Mouse (Mus musculus) kidney, postnatal 0 days (tissue): ENCODE data around the gene Ciao1. TPM values are rescaled to one million over a fixed set of nuclear protein-coding genes. Genes with fewer than 3 reads are reported as not detected.

Experiments used
- ATAC-seq: fragments of 200-750 bp; cut with Nextera tagmentation; replicated peaks from 2 replicates; pipeline ENCODE4 v1.8.0; 2017; ENCODE audit warnings: low read depth, moderate number of reproducible peaks, moderate TSS enrichment, moderate library complexity; ENCODE audit not compliant: low FRiP score
- DNase-seq: peaks from one replicate; pipeline ENCODE4 v3.0.0-alpha.2; 2016; ENCODE audit warnings: low spot score
- H3K27ac ChIP-seq: fragments of 300-500 bp; sonication (generic); 2 replicates; pipeline ENCODE4 v1.5.1; 2014; ENCODE audit warnings: mild to moderate bottlenecking
- H3K27me3 ChIP-seq: fragments of 300-500 bp; sonication (generic); 2 replicates; pipeline ENCODE4 v1.6.1; 2014; ENCODE audit warnings: low read length, mixed read lengths; ENCODE audit not compliant: insufficient read depth
- H3K36me3 ChIP-seq: fragments of 300-500 bp; sonication (generic); 2 replicates; pipeline ENCODE4 v1.6.1; 2014; ENCODE audit warnings: low read length, mixed read lengths; ENCODE audit not compliant: insufficient read depth
- H3K4me1 ChIP-seq: fragments of 300-500 bp; sonication (generic); replicated peaks from 2 replicates; pipeline ENCODE4 v1.6.1; 2014; ENCODE audit warnings: antibody characterized with exemption, low read length, mixed read lengths; ENCODE audit not compliant: insufficient read depth
- H3K4me2 ChIP-seq: fragments of 300-500 bp; sonication (generic); 2 replicates; pipeline ENCODE4 v1.6.1; 2014; ENCODE audit warnings: mild to moderate bottlenecking, low read length, moderate library complexity, mixed read lengths
- H3K4me3 ChIP-seq: fragments of 300-500 bp; sonication (generic); replicated peaks from 2 replicates; pipeline ENCODE4 v1.5.1; 2014; ENCODE audit warnings: low read depth, low read length
- H3K9ac ChIP-seq: fragments of 300-500 bp; sonication (generic); 2 replicates; pipeline ENCODE4 v1.6.1; 2014; ENCODE audit warnings: low read depth, low read length
- H3K9me3 ChIP-seq: fragments of 300-500 bp; sonication (generic); replicated peaks from 2 replicates; pipeline ENCODE4 v1.6.1; 2016; ENCODE audit warnings: low read length, inconsistent platforms, mixed read lengths
- CTCF ChIP-seq: IDR thresholded peaks from 2 replicates; pipeline ENCODE4 v1.5.1; 2016; ENCODE audit warnings: antibody characterized with exemption, low read depth, mild to moderate bottlenecking, moderate library complexity
- WGBS: fragments of 180-500 bp; shearing (Covaris S2); extraction: QIAGEN DNeasy Blood & Tissue Kit; methylation state at CpG from one replicate; pipeline ENCODE4 v1.1.7; 2014; 5-methylcytosine and 5-hydroxymethylcytosine counted together
- polyA plus RNA-seq: library from polyadenylated mRNA; unstranded; fragments of >200 nt; fragmentation: Nextera tagmentation; extraction: Ambion mirVana; gene quantifications from 2 replicates; pipeline ENCODE4 v1.2.1, GENCODE M21; 2015

The Ciao1 gene
- polyA plus RNA-seq = 67.8 and 70.4 TPM in 2 replicates

DNA sequence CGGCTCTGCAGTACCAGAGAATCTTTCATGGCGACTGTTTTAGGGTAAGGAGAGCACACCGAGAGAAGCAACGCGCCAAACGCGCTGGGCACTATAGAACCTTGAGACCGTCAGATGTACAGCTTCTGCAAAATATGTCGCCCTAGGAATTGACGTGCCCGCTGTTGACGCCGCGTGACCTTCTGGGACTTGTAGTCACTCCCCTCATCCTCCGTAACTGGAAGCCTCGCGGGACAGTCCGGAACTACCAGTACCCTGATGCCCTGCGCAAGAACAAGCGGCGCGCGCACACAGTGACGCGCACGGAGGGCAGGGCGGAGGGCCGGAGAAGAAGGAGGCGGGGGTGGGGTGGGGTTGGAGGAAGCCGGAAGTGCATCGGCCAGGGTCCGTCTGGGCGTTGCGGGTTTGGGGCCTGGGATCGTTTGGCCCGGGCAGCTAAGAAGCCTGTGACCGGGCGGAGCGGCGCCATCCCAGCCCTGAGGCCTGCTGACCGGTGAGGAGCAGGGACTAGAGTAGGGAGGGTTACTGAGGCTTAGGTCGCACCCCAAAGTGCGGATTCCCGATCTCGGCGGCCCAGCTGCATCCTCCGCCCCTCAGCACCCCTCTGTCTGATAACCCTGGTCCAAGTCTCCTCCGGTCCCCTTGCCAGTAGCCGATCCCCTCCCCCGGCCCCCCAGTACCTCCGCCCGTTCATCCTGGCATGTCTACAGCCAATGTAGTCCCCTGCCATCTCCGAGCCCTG lies at the start of gene Ciao1, which contains the start of gene Tmem127:
TSS of gene Ciao1 (minus strand) at position 225 of the 742 bp plus-strand sequence.
TSS of gene Tmem127 (plus strand) at position 317 of the 742 bp plus-strand sequence.
- ATAC-seq (peak; percentile 98), DNase-seq (peak; percentile 100)
- peaks cover 18% of the 10 kb centered on the region for H3K36me3 ChIP-seq
- H3K27ac ChIP-seq = peak within 1 kb of the TSS; percentile 86
- TF ChIP-seq CTCF = no peak
- peak within 1 kb of the TSS; percentile 83 for H3K9ac ChIP-seq
- under 1% methylated on average over 53 of the region's 53 CpGs for WGBS
- H3K4me2 ChIP-seq = peak within 1 kb of the TSS; percentile 87
- no peaks in the 10 kb centered on the region for H3K9me3 ChIP-seq
- H3K27me3 ChIP-seq = no peaks in the 10 kb centered on the region
- H3K4me3 ChIP-seq = peak within 1 kb of the TSS; percentile 70
- H3K4me1 ChIP-seq = peaks cover 18% of the 10 kb centered on the region

DNA sequence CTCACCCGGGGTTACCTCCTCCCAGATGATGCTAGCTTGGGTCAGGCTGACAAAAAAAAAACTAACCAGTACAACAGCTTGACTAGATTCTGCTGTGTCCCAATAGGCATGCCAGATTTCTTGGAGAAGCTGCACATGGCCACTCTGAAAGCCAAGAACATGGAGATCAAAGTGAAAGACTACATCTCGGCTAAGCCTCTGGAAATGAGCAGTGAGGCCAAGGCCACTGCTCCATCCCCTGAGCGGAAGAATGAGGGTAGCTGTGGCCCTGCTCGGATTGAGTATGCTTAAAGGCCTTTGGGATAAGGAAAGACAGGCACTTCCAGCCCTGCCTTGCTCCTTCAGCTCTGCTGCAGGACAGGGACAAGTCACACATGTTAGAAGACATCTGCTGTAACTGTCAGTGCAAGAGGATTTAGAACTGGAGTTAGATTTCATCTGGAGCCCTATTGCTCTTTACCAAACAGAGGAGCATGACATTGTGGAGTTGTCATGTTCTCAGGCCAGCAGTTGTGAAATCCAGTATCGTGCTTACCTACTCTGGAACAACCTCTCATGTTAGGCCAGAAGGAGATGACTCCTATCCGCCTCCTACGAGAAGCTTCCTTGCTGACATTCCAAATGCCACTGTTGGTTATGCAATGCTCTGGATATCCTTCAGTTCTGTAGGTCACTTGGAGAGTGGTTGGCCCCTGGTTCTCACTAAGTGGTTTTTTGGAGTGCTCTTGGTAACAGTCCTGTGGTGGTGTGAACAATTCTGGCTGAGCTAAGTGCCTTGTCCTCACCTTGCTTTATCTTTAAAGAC lies 49.6 kb upstream of the Ciao1 start:
- no peaks in the 10 kb centered on the region for H3K9me3 ChIP-seq
- WGBS = 76% methylated on average over 7 of the region's 7 CpGs
- H3K4me3 ChIP-seq = no peak overlapping the region
- H3K4me1 ChIP-seq = no peaks in the 10 kb centered on the region
- H3K4me2 ChIP-seq = no peak overlapping the region
- H3K36me3 ChIP-seq = peaks cover 50% of the 10 kb centered on the region
- ATAC-seq (no peak), DNase-seq (no peak)
- TF ChIP-seq CTCF = no peak
- no peak overlapping the region for H3K27ac ChIP-seq
- H3K9ac ChIP-seq = no peak overlapping the region
- H3K27me3 ChIP-seq = no peaks in the 10 kb centered on the region

DNA sequence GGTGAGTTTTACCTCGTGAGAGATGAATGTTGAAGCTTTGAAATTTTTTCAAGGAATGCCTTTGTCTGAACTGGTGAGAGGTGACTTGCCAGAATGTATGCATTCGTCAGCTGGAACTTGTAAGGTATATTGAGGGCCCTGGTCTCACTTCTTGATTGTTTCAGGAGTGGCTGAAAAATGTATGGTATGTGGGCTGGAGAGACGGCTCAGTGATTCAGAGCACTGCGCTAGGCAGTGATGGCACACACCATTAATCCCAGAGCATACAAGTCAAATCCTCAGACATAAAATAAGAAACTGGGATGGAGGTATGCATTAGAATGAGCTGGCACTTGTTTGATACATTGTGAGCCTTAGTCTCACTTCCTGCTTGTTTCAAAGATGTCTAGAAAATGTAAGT lies 44.6 kb upstream of the Ciao1 start:
- Histone ChIP-seq H3K36me3 (peaks cover 42% of the 10 kb centered on the region), H3K4me2 (no peak overlapping the region), H3K9me3 (no peaks in the 10 kb centered on the region), H3K4me3 (no peak overlapping the region), H3K27ac (peak overlapping the region; percentile 55; the same call in 1 of the 2 replicates), H3K4me1 (no peaks in the 10 kb centered on the region), H3K27me3 (no peaks in the 10 kb centered on the region), H3K9ac (no peak overlapping the region)
- no peak for TF ChIP-seq CTCF
- DNase-seq = peak; percentile 50
- ATAC-seq = peak; percentile 52; the same call in 1 of the 2 replicates
- WGBS = 25% methylated on average over 4 of the region's 4 CpGs

DNA sequence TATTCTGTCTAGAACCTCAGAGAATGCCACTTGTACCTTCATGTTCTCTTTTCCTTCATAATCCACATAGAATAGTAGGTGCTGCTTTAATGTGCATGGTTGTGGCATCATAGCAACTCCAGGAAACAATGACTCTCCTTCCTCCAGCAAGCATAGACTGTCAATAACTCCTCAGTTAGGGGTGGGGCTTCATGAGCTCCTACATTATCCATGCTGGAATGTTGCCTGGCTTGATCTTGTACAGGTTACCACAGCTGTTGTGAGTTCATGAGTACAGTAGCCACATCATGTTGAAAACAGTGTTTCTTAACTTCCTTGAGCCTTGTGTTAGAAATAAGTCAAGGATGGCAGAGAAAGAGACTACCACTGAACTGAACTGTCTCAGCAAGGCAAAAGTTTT lies 30.5 kb upstream of the Ciao1 start:
- no peak overlapping the region for H3K27ac ChIP-seq
- DNase-seq = no peak
- no peak for ATAC-seq
- 0 out of 2 replicates have a peak, but pooled peaks cover 4% of the 10 kb centered on the region for H3K4me1 ChIP-seq
- H3K9me3 ChIP-seq = no peaks in the 10 kb centered on the region
- H3K4me3 ChIP-seq = no peak overlapping the region
- H3K36me3 ChIP-seq = no peaks in the 10 kb centered on the region
- no peak overlapping the region for H3K9ac ChIP-seq
- H3K27me3 ChIP-seq = no peaks in the 10 kb centered on the region
- no peak overlapping the region for H3K4me2 ChIP-seq
- no peak for TF ChIP-seq CTCF

DNA sequence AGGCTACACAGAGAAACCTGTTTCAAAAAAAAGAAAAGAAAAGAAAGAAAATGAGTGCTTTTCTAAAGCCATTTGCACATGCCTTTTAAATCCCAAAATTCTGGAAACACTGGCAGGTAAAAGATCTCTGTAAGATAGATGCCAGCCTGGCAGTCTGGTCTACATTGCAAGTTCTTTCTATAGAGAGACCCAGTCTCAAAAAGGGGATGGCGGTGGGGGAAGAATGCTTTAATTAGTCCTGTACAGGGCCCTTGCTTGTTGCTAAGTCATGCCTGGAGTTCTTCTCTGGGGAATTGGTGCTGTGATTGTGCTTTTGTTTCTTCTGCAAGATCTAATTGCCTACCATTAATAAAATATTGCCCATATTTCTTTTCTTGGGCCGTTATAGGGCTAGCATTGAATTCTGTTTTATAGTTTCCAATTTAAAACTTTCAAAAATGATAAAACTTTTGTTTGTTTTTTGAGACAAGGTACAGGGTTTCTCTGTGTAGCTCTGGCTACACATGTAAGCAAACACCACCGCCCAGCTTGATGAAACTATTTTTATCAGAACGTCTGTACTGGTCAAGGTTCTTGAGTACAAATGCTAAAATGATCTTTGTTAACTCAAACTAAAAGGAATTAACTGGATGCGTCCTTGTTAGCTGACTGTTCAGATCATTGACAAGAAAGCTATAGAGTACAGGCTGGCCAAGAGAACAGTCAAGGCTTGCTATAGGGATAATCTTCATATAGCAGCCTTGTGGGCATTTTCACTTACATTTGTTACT lies 28.1 kb upstream of the Ciao1 start:
- Histone ChIP-seq H3K27me3 (no peaks in the 10 kb centered on the region), H3K4me3 (no peak overlapping the region), H3K36me3 (no peaks in the 10 kb centered on the region), H3K9ac (no peak overlapping the region), H3K4me2 (no peak overlapping the region), H3K4me1 (peaks cover 4% of the 10 kb centered on the region; the same call in 1 of the 2 replicates), H3K9me3 (no peaks in the 10 kb centered on the region), H3K27ac (no peak overlapping the region)
- 75% methylated on average over 5 of the region's 5 CpGs for WGBS
- no peak for TF ChIP-seq CTCF
- ATAC-seq (no peak), DNase-seq (no peak)

DNA sequence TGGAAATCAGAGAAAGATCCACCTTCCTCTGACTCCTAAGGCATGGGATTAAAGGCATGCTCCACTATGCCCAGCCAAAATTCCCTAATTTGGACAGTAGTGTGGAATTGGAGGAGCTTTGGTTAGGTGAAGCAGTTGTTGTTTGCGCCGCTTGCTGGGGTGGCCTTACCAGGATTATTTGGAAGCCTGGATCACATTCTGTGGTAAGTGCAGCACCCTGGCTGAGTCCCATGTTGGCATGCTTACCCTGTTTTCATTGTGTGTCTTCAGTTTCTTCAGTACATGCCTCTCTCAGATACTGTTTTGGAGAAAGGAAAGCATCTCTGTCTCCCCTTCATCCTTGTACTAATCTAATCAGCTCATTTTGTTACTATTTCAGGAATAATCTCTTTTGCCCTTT lies 27.0 kb upstream of the Ciao1 start:
- Histone ChIP-seq H3K4me1 (peaks cover 4% of the 10 kb centered on the region; the same call in 1 of the 2 replicates), H3K9ac (no peak overlapping the region), H3K4me2 (no peak overlapping the region), H3K36me3 (no peaks in the 10 kb centered on the region), H3K4me3 (no peak overlapping the region), H3K9me3 (no peaks in the 10 kb centered on the region), H3K27ac (no peak overlapping the region), H3K27me3 (no peaks in the 10 kb centered on the region)
- 89% methylated on average over 2 of the region's 2 CpGs for WGBS
- ATAC-seq (no peak), DNase-seq (no peak)
- TF ChIP-seq CTCF = no peak
